Mouse (Mus musculus): ENCODE results near the gene Stk10. TPM values are rescaled to one million over a fixed set of nuclear protein-coding genes. Genes with fewer than 3 reads are reported as not detected.

Gene Stk10
- polyA plus RNA-seq, 1 experiment from 2014 or later, result 2.0 TPM

- WGBS, result 68% methylated on average over 3 of the region's 3 CpGs
- DNase-seq (ENCODE audit: low spot score) (no peak), ATAC-seq (ENCODE audit: insufficient number of reproducible peaks, low FRiP score, low TSS enrichment, low read depth) (no peak)
- H3K27ac ChIP-seq (replicated peaks; ENCODE audit: low read depth, low read length), result no peak overlapping the region
- H3K36me3 ChIP-seq (ENCODE audit: control insufficient read depth, insufficient read depth, low read length), result no peaks in the 10 kb centered on the region
- no peak overlapping the region for H3K4me2 ChIP-seq (ENCODE audit: low read depth, severe bottlenecking)
- no peaks in the 10 kb centered on the region; the same call in 1 of the 2 replicates for H3K9me3 ChIP-seq (ENCODE audit: control insufficient read depth, low read length)
- H3K4me3 ChIP-seq (ENCODE audit: low read depth, low read length), result no peak overlapping the region
- no peaks in the 10 kb centered on the region for H3K27me3 ChIP-seq (ENCODE audit: control insufficient read depth, insufficient read depth, low read length)
- no peak overlapping the region for H3K9ac ChIP-seq (ENCODE audit: low read length)
- H3K4me1 ChIP-seq (ENCODE audit: control insufficient read depth, insufficient read depth, low read length), result no peaks in the 10 kb centered on the region; the same call in 1 of the 2 replicates
Observed at GRCm38 (mm10) chr11:32633542-32633941, 100.4 kb downstream of the Stk10 start.

GRCm38 (mm10) chr11:32634143-32634542 lies 101.0 kb downstream of the Stk10 start:
- no peaks in the 10 kb centered on the region; the same call in 1 of the 2 replicates for H3K4me1 ChIP-seq (ENCODE audit: control insufficient read depth, insufficient read depth, low read length)
- no peak overlapping the region for H3K4me3 ChIP-seq (ENCODE audit: low read depth, low read length)
- no peak for DNase-seq (ENCODE audit: low spot score)
- H3K9me3 ChIP-seq (ENCODE audit: control insufficient read depth, low read length), result no peaks in the 10 kb centered on the region; the same call in 1 of the 2 replicates
- H3K36me3 ChIP-seq (ENCODE audit: control insufficient read depth, insufficient read depth, low read length), result no peaks in the 10 kb centered on the region
- ATAC-seq (ENCODE audit: insufficient number of reproducible peaks, low FRiP score, low TSS enrichment, low read depth), result no peak
- H3K4me2 ChIP-seq (ENCODE audit: low read depth, severe bottlenecking), result no peak overlapping the region
- H3K27ac ChIP-seq (replicated peaks; ENCODE audit: low read depth, low read length), result no peak overlapping the region
- no peak overlapping the region for H3K9ac ChIP-seq (ENCODE audit: low read length)
- WGBS, result 84% methylated on average over 2 of the region's 2 CpGs
- H3K27me3 ChIP-seq (ENCODE audit: control insufficient read depth, insufficient read depth, low read length), result no peaks in the 10 kb centered on the region

- Histone ChIP-seq H3K9me3 (ENCODE audit: control insufficient read depth, low read length) (no peaks in the 10 kb centered on the region; the same call in 1 of the 2 replicates), H3K4me2 (ENCODE audit: low read depth, severe bottlenecking) (no peak overlapping the region), H3K27me3 (ENCODE audit: control insufficient read depth, insufficient read depth, low read length) (no peaks in the 10 kb centered on the region), H3K36me3 (ENCODE audit: control insufficient read depth, insufficient read depth, low read length) (no peaks in the 10 kb centered on the region), H3K27ac (replicated peaks; ENCODE audit: low read depth, low read length) (no peak overlapping the region), H3K9ac (ENCODE audit: low read length) (no peak overlapping the region), H3K4me3 (ENCODE audit: low read depth, low read length) (no peak overlapping the region), H3K4me1 (ENCODE audit: control insufficient read depth, insufficient read depth, low read length) (no peaks in the 10 kb centered on the region; the same call in 1 of the 2 replicates)
- no peak for ATAC-seq (ENCODE audit: insufficient number of reproducible peaks, low FRiP score, low TSS enrichment, low read depth)
- no peak for DNase-seq (ENCODE audit: low spot score)
- WGBS, result 55% methylated on average over 2 of the region's 2 CpGs
Observed at GRCm38 (mm10) chr11:32634842-32635241, 101.7 kb downstream of the Stk10 start.

- Histone ChIP-seq H3K27ac (replicated peaks; ENCODE audit: low read depth, low read length) (no peak overlapping the region), H3K36me3 (ENCODE audit: control insufficient read depth, insufficient read depth, low read length) (no peaks in the 10 kb centered on the region), H3K4me1 (ENCODE audit: control insufficient read depth, insufficient read depth, low read length) (no peaks in the 10 kb centered on the region; the same call in 1 of the 2 replicates), H3K27me3 (ENCODE audit: control insufficient read depth, insufficient read depth, low read length) (no peaks in the 10 kb centered on the region), H3K4me3 (ENCODE audit: low read depth, low read length) (no peak overlapping the region), H3K9ac (ENCODE audit: low read length) (no peak overlapping the region), H3K9me3 (ENCODE audit: control insufficient read depth, low read length) (no peaks in the 10 kb centered on the region; the same call in 1 of the 2 replicates), H3K4me2 (ENCODE audit: low read depth, severe bottlenecking) (no peak overlapping the region)
- no peak for ATAC-seq (ENCODE audit: insufficient number of reproducible peaks, low FRiP score, low TSS enrichment, low read depth)
- WGBS, result 85% methylated on average over 4 of the region's 4 CpGs
- DNase-seq (ENCODE audit: low spot score), result no peak
Observed at GRCm38 (mm10) chr11:32636275-32636674, 103.2 kb downstream of the Stk10 start.

GRCm38 (mm10) chr11:32638521-32639255 lies 105.6 kb downstream of the Stk10 start:
- Histone ChIP-seq H3K36me3 (ENCODE audit: control insufficient read depth, insufficient read depth, low read length) (no peaks in the 10 kb centered on the region), H3K4me3 (ENCODE audit: low read depth, low read length) (no peak overlapping the region), H3K4me2 (ENCODE audit: low read depth, severe bottlenecking) (no peak overlapping the region), H3K27me3 (ENCODE audit: control insufficient read depth, insufficient read depth, low read length) (no peaks in the 10 kb centered on the region), H3K9me3 (ENCODE audit: control insufficient read depth, low read length) (no peaks in the 10 kb centered on the region), H3K4me1 (ENCODE audit: control insufficient read depth, insufficient read depth, low read length) (peaks cover 6% of the 10 kb centered on the region; the same call in 1 of the 2 replicates), H3K9ac (ENCODE audit: low read length) (no peak overlapping the region), H3K27ac (replicated peaks; ENCODE audit: low read depth, low read length) (no peak overlapping the region)
- WGBS, result 58% methylated on average over 8 of the region's 8 CpGs
- DNase-seq (ENCODE audit: low spot score) (no peak), ATAC-seq (ENCODE audit: insufficient number of reproducible peaks, low FRiP score, low TSS enrichment, low read depth) (no peak)

GRCm38 (mm10) chr11:32640617-32641016 lies 107.5 kb downstream of the Stk10 start:
- no peak for ATAC-seq (ENCODE audit: insufficient number of reproducible peaks, low FRiP score, low TSS enrichment, low read depth)
- DNase-seq (ENCODE audit: low spot score), result no peak
- no peaks in the 10 kb centered on the region for H3K27me3 ChIP-seq (ENCODE audit: control insufficient read depth, insufficient read depth, low read length)
- no peak overlapping the region for H3K27ac ChIP-seq (replicated peaks; ENCODE audit: low read depth, low read length)
- WGBS, result 92% methylated on average over 4 of the region's 4 CpGs
- H3K4me3 ChIP-seq (ENCODE audit: low read depth, low read length), result no peak overlapping the region
- H3K36me3 ChIP-seq (ENCODE audit: control insufficient read depth, insufficient read depth, low read length), result no peaks in the 10 kb centered on the region
- no peak overlapping the region for H3K9ac ChIP-seq (ENCODE audit: low read length)
- no peaks in the 10 kb centered on the region for H3K9me3 ChIP-seq (ENCODE audit: control insufficient read depth, low read length)
- H3K4me2 ChIP-seq (ENCODE audit: low read depth, severe bottlenecking), result no peak overlapping the region
- peaks cover 9% of the 10 kb centered on the region for H3K4me1 ChIP-seq (ENCODE audit: control insufficient read depth, insufficient read depth, low read length)

- peak; percentile 97 for DNase-seq (ENCODE audit: low spot score)
- Histone ChIP-seq H3K27ac (replicated peaks; ENCODE audit: low read depth, low read length) (peak within 1 kb of the TSS; percentile 96), H3K27me3 (ENCODE audit: control insufficient read depth, insufficient read depth, low read length) (no peaks in the 10 kb centered on the region), H3K9me3 (ENCODE audit: control insufficient read depth, low read length) (no peaks in the 10 kb centered on the region), H3K4me3 (ENCODE audit: low read depth, low read length) (peak within 1 kb of the TSS; percentile 96), H3K4me2 (ENCODE audit: low read depth, severe bottlenecking) (peak within 1 kb of the TSS; percentile 79), H3K9ac (ENCODE audit: low read length) (peak within 1 kb of the TSS; percentile 98), H3K4me1 (ENCODE audit: control insufficient read depth, insufficient read depth, low read length) (peaks cover 9% of the 10 kb centered on the region), H3K36me3 (ENCODE audit: control insufficient read depth, insufficient read depth, low read length) (no peaks in the 10 kb centered on the region)
- WGBS, result under 1% methylated on average over 57 of the region's 64 CpGs
- ATAC-seq (ENCODE audit: insufficient number of reproducible peaks, low FRiP score, low TSS enrichment, low read depth), result peak; percentile 93
Observed at GRCm38 (mm10) chr11:32642249-32642876, 109.3 kb downstream of the Stk10 start, which contains the start of gene Fbxw11. Gene Fbxw11, plus strand, starts transcription at chr11:32642724.

- Histone ChIP-seq H3K9ac (ENCODE audit: low read length) (peak overlapping the region; percentile 98), H3K9me3 (ENCODE audit: control insufficient read depth, low read length) (no peaks in the 10 kb centered on the region), H3K4me1 (ENCODE audit: control insufficient read depth, insufficient read depth, low read length) (peaks cover 9% of the 10 kb centered on the region), H3K27me3 (ENCODE audit: control insufficient read depth, insufficient read depth, low read length) (no peaks in the 10 kb centered on the region), H3K27ac (replicated peaks; ENCODE audit: low read depth, low read length) (peak overlapping the region; percentile 96), H3K4me2 (ENCODE audit: low read depth, severe bottlenecking) (peak overlapping the region; percentile 79), H3K36me3 (ENCODE audit: control insufficient read depth, insufficient read depth, low read length) (no peaks in the 10 kb centered on the region), H3K4me3 (ENCODE audit: low read depth, low read length) (peak overlapping the region; percentile 96)
- under 1% methylated on average over 50 of the region's 54 CpGs for WGBS
- peak; percentile 58 for ATAC-seq (ENCODE audit: insufficient number of reproducible peaks, low FRiP score, low TSS enrichment, low read depth)
- peak; percentile 45 for DNase-seq (ENCODE audit: low spot score)
Observed at GRCm38 (mm10) chr11:32642899-32643886, 110.1 kb downstream of the Stk10 start.
